Mouse (Mus musculus): ENCODE data around the gene Tnfrsf22.
"Not testable (repeated sequence)": the region's sequence is repeated elsewhere in the genome, so short reads cannot be mapped to it uniquely, and the experiment has no call there.

Gene Tnfrsf22

DNA sequence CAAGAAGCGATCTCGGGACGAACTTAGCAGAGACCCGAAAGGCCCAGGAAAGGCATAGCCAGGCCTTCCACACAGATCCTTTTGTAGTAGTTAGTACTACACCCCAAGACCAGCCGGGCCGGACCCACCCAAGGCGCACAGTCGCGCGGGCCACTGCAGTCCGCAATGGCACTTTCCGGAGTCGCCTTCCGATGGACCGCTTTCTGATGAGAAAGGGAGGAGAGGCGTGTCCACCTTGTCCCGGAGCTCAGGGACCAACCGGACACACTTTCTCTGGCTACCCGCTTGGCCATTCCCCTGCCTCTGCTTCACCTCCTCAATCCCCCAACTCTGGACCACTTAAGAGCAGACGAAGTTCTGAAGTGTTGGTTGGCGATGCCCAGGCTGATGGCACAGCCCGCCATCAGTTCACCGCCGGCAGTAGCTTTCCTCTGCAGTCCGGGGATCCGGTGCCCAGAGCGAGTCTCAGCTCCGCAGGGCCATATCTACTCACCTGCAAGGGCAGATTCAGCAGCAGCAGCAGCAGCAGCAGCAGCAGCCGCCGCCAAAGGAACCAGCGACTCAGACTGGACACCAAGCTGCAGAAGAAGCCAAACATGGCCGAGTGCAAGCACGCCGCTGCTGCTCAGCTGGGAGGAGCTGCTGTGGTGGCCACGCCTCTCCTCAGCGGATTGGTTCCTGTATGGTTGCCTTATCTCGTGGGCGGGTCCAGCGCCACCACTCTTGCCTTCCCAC is at the start of gene Tnfrsf22:
Gene Tnfrsf22 (minus strand): TSS at position 628 of the 735 bp plus-strand sequence.
- peak; percentile 80 for DNase-seq

GRCm38 (mm10) chr7:143696140-143696539 is 46.7 kb upstream of the Tnfrsf22 start:
- peak; percentile 19 for DNase-seq

GRCm38 (mm10) chr7:143694550-143694949 is 45.1 kb upstream of the Tnfrsf22 start:
- no peak for DNase-seq

GRCm38 (mm10) chr7:143692746-143693510 is 43.5 kb upstream of the Tnfrsf22 start:
- no peak for DNase-seq

GRCm38 (mm10) chr7:143691909-143692308 is 42.4 kb upstream of the Tnfrsf22 start:
- no peak for DNase-seq

DNA sequence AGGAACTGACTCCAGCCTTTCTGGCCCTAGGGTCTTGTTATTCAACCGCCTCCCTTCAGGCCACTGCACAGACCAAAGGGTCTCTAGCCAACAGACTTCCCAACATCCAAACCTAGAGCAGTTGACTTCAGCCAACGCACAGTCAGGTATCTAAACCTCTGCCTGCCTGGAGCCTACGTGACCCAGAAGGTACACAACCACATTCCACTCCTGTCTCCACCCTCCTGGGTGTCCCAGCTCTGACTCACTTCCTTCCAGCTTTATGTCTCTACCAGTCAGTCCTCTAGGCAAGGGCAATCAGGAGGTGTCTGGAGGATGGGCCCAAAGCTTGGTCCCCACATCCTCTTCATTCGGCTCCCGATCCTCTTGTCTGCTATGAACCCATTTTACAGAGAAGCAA is 41.7 kb upstream of the Tnfrsf22 start:
- DNase-seq = no peak

GRCm38 (mm10) chr7:143689946-143690345 is 40.5 kb upstream of the Tnfrsf22 start:
- DNase-seq = no peak

DNA sequence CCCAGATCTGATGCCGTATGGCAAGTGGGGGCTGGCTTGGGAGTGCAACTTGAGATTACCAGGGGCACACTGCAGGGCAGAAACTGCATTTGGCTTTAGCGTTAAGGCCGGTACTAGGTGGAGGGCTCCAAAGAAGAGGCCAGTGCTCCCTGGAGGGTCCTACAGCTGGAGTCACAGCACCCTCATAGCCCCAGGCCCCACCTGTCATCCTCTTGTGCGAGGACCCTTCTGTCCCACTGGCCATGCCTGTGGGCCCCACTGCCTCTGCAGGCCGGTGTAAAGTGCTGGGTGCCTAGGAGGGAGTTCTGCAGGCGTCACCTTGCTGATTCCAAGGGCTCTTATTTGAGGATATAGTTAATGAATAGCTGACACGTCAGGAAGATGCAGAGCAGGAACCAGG is 40.0 kb upstream of the Tnfrsf22 start:
- DNase-seq = no peak

- DNase-seq = not testable (repeated sequence)
These were observed 37.2 kb upstream of the Tnfrsf22 start for GRCm38 (mm10) chr7:143686676-143687075.

DNA sequence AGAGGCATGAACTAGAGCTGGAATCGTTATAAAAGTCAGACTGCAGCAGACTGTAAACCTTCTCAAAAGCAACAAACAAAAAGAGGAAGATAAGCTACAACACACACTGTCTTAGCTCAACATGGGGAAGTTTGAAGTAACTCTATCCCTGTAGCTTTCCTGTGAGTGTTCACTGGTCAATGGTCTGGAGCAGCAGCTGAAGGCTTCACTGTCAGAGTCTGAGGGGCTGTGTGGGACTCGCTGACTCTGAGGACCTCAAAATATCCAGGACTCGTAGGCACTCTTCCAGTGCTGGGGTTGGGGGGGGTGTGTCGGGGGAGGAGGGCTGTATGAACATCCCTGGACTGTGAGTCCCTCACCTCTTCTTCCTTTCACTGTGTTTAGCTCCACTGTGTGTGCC is 36.7 kb upstream of the Tnfrsf22 start:
- not testable (repeated sequence) for DNase-seq

DNA sequence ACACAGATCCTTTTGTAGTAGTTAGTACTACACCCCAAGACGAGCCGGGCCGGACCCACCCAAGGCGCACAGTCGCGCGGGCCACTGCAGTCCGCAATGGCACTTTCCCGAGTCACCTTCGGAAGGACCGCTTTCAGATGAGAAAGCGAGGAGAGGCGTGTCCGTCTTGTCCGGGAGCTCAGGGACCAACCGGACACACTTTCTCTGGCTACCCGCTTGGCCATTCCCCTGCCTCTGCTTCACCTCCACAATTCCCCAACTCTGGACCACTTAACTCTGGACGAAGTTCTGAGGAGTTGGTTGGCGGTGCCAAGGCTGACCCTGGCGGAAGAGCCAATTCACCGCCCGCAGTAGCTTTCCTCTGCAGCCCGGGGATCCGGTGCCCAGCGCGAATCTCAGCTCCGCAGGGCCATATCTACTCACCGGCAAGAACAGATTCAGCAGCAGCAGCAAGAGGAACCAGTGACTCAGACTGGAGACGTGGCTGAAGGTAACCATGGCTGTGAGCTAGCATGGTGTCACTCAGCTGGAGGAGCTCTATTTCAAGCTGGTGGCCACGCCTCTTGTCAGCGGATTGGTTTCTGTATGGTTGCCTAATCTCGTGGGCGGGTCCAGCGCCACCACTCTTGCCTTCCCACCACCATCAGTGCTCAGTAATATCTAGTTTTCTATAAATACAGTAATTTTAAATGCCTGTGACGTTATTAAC is 36.1 kb upstream of the Tnfrsf22 start, which contains the start of gene Tnfrsf23:
Gene Tnfrsf23 (minus strand): TSS at position 514 of the 709 bp plus-strand sequence.
- DNase-seq = peak; percentile 69

DNA sequence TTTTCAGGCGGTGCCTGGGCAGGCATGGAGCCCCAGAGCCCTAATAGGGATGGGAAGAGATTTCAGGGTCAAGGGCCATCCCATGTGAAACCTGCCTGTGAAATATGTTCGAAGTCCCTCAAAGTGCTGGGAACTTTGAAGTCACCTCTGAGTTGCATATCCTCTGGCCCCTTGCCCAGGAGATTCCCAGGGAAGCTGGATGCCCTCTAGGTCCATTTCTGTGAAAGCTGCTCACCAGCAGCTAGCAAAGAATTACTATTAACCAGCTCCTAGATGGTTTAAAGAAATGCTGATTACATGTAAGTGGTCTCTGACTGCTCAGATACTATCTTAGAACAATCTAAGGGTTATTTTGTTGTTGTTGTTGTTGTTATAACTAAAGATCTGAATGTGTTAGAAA is 35.1 kb upstream of the Tnfrsf22 start:
- not testable (repeated sequence) for DNase-seq

- no peak for DNase-seq
These were observed 32.1 kb upstream of the Tnfrsf22 start for GRCm38 (mm10) chr7:143681566-143681965.

- DNase-seq = not testable (repeated sequence)
These were observed 31.4 kb upstream of the Tnfrsf22 start for GRCm38 (mm10) chr7:143680836-143681235.

GRCm38 (mm10) chr7:143679650-143680049 is 30.2 kb upstream of the Tnfrsf22 start:
- not testable (repeated sequence) for DNase-seq

DNA sequence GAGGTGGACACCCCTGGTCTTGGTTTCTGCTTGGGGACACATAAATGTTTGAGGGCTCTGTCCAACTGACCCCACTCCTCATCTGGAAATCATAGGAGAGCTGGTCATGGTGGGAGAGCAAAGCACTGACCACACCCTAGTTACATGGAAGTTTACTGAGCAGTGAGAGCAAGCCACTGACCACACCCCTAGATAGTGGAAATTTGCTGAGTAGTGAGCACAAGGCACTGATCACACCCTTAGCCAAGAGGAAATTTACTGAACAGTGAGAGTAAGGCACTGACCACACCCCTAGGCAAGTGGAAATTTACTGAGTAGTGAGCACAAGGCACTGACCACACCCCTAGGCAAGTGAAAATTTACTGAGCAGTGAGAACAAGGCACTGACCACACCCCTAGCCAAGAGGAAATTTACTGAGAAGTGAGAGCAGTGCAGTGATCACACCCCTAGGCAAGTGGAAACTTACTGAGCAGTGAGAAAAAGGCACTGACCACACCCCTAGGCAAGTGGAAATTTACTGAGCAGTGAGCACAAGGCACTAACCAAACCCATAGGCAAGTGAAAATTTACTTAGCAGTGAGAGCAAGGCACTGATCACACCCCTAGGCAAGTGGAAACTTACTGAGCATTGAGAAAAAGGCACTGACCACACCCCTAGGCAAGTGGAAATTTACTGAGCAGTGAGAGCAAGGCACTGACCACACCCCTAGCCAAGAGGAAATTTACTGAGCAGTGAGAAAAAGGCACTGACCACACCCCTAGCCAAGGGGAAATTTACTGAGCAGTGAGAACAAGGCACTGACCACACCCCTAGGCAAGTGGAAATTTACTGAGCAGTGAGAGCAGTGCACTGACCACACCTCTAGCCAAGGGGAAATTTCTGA is 17.2 kb upstream of the Tnfrsf22 start:
- DNase-seq = no peak

- no peak for DNase-seq
These were observed 14.0 kb upstream of the Tnfrsf22 start for GRCm38 (mm10) chr7:143663470-143663869.

DNA sequence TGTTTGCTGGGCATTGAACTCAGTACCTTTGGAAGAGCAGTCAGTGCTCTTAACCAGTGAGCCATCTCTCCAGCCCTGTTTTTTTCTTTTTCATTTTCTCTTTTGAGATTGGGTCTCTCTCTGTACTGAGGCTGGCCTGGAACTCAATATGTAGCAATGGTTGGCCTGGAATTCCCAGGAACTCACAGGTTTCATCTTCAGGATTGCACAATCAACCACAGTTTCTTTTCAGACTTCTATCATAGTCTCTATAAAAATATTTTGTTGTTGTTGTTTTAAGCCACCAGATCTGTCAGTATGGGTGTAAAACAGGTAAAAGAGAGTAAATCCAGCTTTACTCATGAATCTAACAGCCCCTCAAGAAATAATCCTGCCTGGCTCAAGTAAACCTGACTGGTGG is 11.3 kb upstream of the Tnfrsf22 start:
- no peak for DNase-seq

GRCm38 (mm10) chr7:143649769-143650346 is 397 bp upstream of the Tnfrsf22 start:
- not testable (repeated sequence) for DNase-seq

- DNase-seq = not testable (repeated sequence)
These were observed 5.5 kb downstream of the Tnfrsf22 start for GRCm38 (mm10) chr7:143643949-143644348.

DNA sequence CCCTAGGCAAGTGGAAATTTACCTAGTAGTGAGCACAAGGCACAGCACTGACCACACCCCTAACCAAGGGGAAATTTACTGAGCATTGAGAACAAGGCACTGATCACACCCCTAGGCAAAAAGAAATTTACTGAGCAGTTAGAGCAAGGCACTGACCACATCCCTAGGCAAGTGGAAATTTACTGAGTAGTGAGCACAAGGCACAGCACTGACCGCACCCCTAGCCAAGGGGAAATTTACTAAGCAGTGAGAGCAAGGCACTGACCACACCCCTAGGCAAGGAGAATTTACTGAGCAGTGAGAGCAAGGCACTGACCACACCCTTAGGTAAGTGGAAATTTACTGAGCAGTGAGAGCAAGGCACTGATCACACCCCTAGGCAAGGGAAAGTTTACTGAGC is 12.8 kb downstream of the Tnfrsf22 start:
- DNase-seq = no peak

GRCm38 (mm10) chr7:143631503-143631902 is 18.0 kb downstream of the Tnfrsf22 start:
- DNase-seq = no peak
